Mouse (Mus musculus) cerebellum, adult 2 months (tissue): ENCODE data around the gene Gm13287. TPM values are rescaled to one million over a fixed set of nuclear protein-coding genes. Genes with fewer than 3 reads are reported as not detected.
"Not testable (repeated sequence)": the region's sequence is repeated elsewhere in the genome, so short reads cannot be mapped to it uniquely, and the experiment has no call there.

Experiments used
- DNase-seq, 2 experiments: peaks; one replicate each; pipeline ENCODE4 v3.0.0; 2021
- H3K27ac ChIP-seq: fragments of 200-500 bp; 2 replicates; pipeline ENCODE4 v1.5.1; 2012; ENCODE audit warnings: low read length, control low read depth, inconsistent platforms; ENCODE audit not compliant: insufficient read depth
- H3K27me3 ChIP-seq: fragments of 200-500 bp; 2 replicates; pipeline ENCODE4 v1.6.1; 2012; ENCODE audit warnings: inconsistent platforms, mild to moderate bottlenecking, low read length, moderate library complexity; ENCODE audit not compliant: control insufficient read depth, insufficient read depth
- H3K4me1 ChIP-seq: fragments of 200-500 bp; 2 replicates; pipeline ENCODE4 v1.6.1; 2011; ENCODE audit warnings: low read length; ENCODE audit not compliant: control insufficient read depth, insufficient read depth
- H3K4me3 ChIP-seq: fragments of 200-500 bp; replicated peaks from 2 replicates; pipeline ENCODE3; 2011; ENCODE audit warnings: mild to moderate bottlenecking, low read depth, low read length, control low read depth; ENCODE audit not compliant: insufficient read depth
- CTCF ChIP-seq: fragments of 200-500 bp; IDR thresholded peaks from 2 replicates; pipeline ENCODE4 v1.5.1; 2011; ENCODE audit warnings: low read depth, mild to moderate bottlenecking, control low read depth, low read length, moderate library complexity, borderline replicate concordance; ENCODE audit not compliant: insufficient read depth
- POLR2A ChIP-seq: fragments of 200-500 bp; IDR thresholded peaks from 2 replicates; pipeline ENCODE4 v1.6.1; 2011; ENCODE audit warnings: low read length, control low read depth, borderline replicate concordance; ENCODE audit not compliant: insufficient read depth
- WGBS: fragments of 180-500 bp; shearing (Covaris S2); methylation state at CpG from one replicate; pipeline ENCODE4 v1.1.7; 2018; 5-methylcytosine and 5-hydroxymethylcytosine counted together
- polyA plus RNA-seq: library from polyadenylated mRNA; depleted of rRNA; stranded (reverse); fragments of >200 nt; gene quantifications from 2 replicates; pipeline ENCODE4 v1.2.3, GENCODE M21; 2012; rRNA removed

The Gm13287 gene
- polyA plus RNA-seq, 1 experiment, result not detected

- Histone ChIP-seq H3K4me1 (no peaks in the 10 kb centered on the region), H3K4me3 (no peak overlapping the region), H3K27me3 (no peaks in the 10 kb centered on the region), H3K27ac (no peak overlapping the region)
- peak; percentile 25; the same call in 1 of the 2 replicates for TF ChIP-seq CTCF
- TF ChIP-seq POLR2A, result no peak
- 17% methylated on average over 4 of the region's 4 CpGs for WGBS
- DNase-seq, result no peak
Observed at GRCm38 (mm10) chr4:88830523-88830922, 27.5 kb downstream of the Gm13287 start.

GRCm38 (mm10) chr4:88835225-88835624 is 32.2 kb downstream of the Gm13287 start, which contains the start of gene Ifna5:
Ifna5 (plus strand) TSS chr4:88835525.
- H3K27ac ChIP-seq, DNase-seq, H3K4me3 ChIP-seq, H3K4me1 ChIP-seq, H3K27me3 ChIP-seq: not testable (repeated sequence)
- WGBS, result 96% methylated on average over 1 of the region's 1 CpGs

GRCm38 (mm10) chr4:88838828-88839227 is 35.8 kb downstream of the Gm13287 start:
- no peak overlapping the region for H3K4me3 ChIP-seq
- H3K4me1 ChIP-seq, result no peaks in the 10 kb centered on the region
- TF ChIP-seq CTCF, result no peak
- TF ChIP-seq POLR2A, result no peak
- no peaks in the 10 kb centered on the region for H3K27me3 ChIP-seq
- WGBS, result 27% methylated on average over 3 of the region's 3 CpGs
- no peak for DNase-seq
- H3K27ac ChIP-seq, result no peak overlapping the region

GRCm38 (mm10) chr4:88840058-88840457 is 37.0 kb downstream of the Gm13287 start:
- TF ChIP-seq CTCF (no peak), POLR2A (no peak)
- no peak overlapping the region for H3K27ac ChIP-seq
- DNase-seq, result no peak
- WGBS, result 48% methylated on average over 3 of the region's 3 CpGs
- no peaks in the 10 kb centered on the region for H3K27me3 ChIP-seq
- no peaks in the 10 kb centered on the region for H3K4me1 ChIP-seq
- H3K4me3 ChIP-seq, result no peak overlapping the region

- Histone ChIP-seq H3K27ac (no peak within 1 kb of the TSS), H3K4me1 (no peaks in the 10 kb centered on the region), H3K27me3 (no peaks in the 10 kb centered on the region), H3K4me3 (no peak within 1 kb of the TSS)
- DNase-seq, result no peak
- WGBS, result 37% methylated on average over 2 of the region's 2 CpGs
- no peak for TF ChIP-seq POLR2A
- no peak for TF ChIP-seq CTCF
Observed at GRCm38 (mm10) chr4:88841438-88841911, 38.4 kb downstream of the Gm13287 start, which contains the start of gene Ifna4. Ifna4 (plus strand) TSS chr4:88841861.

- no peaks in the 10 kb centered on the region for H3K4me1 ChIP-seq
- WGBS, result 47% methylated on average over 2 of the region's 2 CpGs
- no peak overlapping the region for H3K27ac ChIP-seq
- H3K27me3 ChIP-seq, result no peaks in the 10 kb centered on the region
- H3K4me3 ChIP-seq, result no peak overlapping the region
- no peak for DNase-seq
- TF ChIP-seq CTCF (no peak), POLR2A (no peak)
Observed at GRCm38 (mm10) chr4:88845334-88845733, 42.3 kb downstream of the Gm13287 start.

- H3K27me3 ChIP-seq, result no peaks in the 10 kb centered on the region
- no peak within 1 kb of the TSS for H3K4me3 ChIP-seq
- TF ChIP-seq CTCF, result no peak
- no peak for TF ChIP-seq POLR2A
- H3K27ac ChIP-seq, result no peak within 1 kb of the TSS
- WGBS, result 91% methylated on average over 1 of the region's 1 CpGs
- no peaks in the 10 kb centered on the region for H3K4me1 ChIP-seq
- DNase-seq, result no peak
Observed at GRCm38 (mm10) chr4:88849698-88850097, 46.6 kb downstream of the Gm13287 start, which contains the start of gene Ifna1. Ifna1 (plus strand) TSS chr4:88850087.

- Histone ChIP-seq H3K27ac (no peak overlapping the region), H3K27me3 (no peaks in the 10 kb centered on the region), H3K4me3 (no peak overlapping the region), H3K4me1 (no peaks in the 10 kb centered on the region)
- 40% methylated on average over 4 of the region's 4 CpGs for WGBS
- TF ChIP-seq CTCF (no peak), POLR2A (no peak)
- no peak for DNase-seq
Observed at GRCm38 (mm10) chr4:88851026-88851763, 48.1 kb downstream of the Gm13287 start.

Other genes starting within 250 kb of the Gm13287 start
- not detected in 2 replicates for gene Ifna15, start 245.0 kb upstream of the Gm13287 start, polyA plus RNA-seq
- gene Ifna14, start 231.5 kb upstream of the Gm13287 start, polyA plus RNA-seq, result not detected in 2 replicates
- gene Ifna9, start 210.9 kb upstream of the Gm13287 start, polyA plus RNA-seq, result not detected in 2 replicates
- gene Ifna12, start 199.9 kb upstream of the Gm13287 start, polyA plus RNA-seq, result not detected in 2 replicates
- gene C87499, start 168.8 kb upstream of the Gm13287 start, polyA plus RNA-seq, result not detected in 2 replicates
- gene Ifna13, start 158.8 kb upstream of the Gm13287 start, polyA plus RNA-seq, result not detected in 2 replicates
- not detected in 2 replicates for gene Ifna16, start 126.3 kb upstream of the Gm13287 start, polyA plus RNA-seq
- not detected in 2 replicates for gene Ifna2, start 119.3 kb upstream of the Gm13287 start, polyA plus RNA-seq
- not detected in 2 replicates for gene Ifnab, start 111.9 kb upstream of the Gm13287 start, polyA plus RNA-seq
- gene Gm26566, start 81.4 kb upstream of the Gm13287 start, polyA plus RNA-seq, result 0.59 and 1.2 TPM in 2 replicates
- gene Klhl9, start 80.8 kb upstream of the Gm13287 start, polyA plus RNA-seq, result 43.6 and 44.7 TPM in 2 replicates
- gene Gm13271, start 48.4 kb upstream of the Gm13287 start, polyA plus RNA-seq, result not detected in 2 replicates
- gene Gm13283, start 43.1 kb upstream of the Gm13287 start, polyA plus RNA-seq, result not detected in 2 replicates
- gene Gm13290, start 29.4 kb upstream of the Gm13287 start, polyA plus RNA-seq, result not detected in 2 replicates
- not detected in 2 replicates for gene Gm13289, start 26.3 kb upstream of the Gm13287 start, polyA plus RNA-seq
- not detected in 2 replicates for gene Gm13272, start 23.4 kb upstream of the Gm13287 start, polyA plus RNA-seq
- not detected in 2 replicates for gene Ifnz, start 21.1 kb upstream of the Gm13287 start, polyA plus RNA-seq
- gene Gm13276, start 17.5 kb upstream of the Gm13287 start, polyA plus RNA-seq, result not detected in 2 replicates
- not detected in 2 replicates for gene Gm13277, start 14.6 kb upstream of the Gm13287 start, polyA plus RNA-seq
- gene Gm13278, start 11.7 kb upstream of the Gm13287 start, polyA plus RNA-seq, result not detected in 2 replicates
- not detected in 2 replicates for gene Gm13275, start 8.8 kb upstream of the Gm13287 start, polyA plus RNA-seq
- gene Gm13279, start 5.9 kb upstream of the Gm13287 start, polyA plus RNA-seq, result not detected in 2 replicates
- not detected in 2 replicates for gene Gm13285, start 3.6 kb upstream of the Gm13287 start, polyA plus RNA-seq
- gene Gm13288, start 2.3 kb downstream of the Gm13287 start, polyA plus RNA-seq, result not detected in 2 replicates
- not detected in 2 replicates for gene Ifna7, start 13.0 kb downstream of the Gm13287 start, polyA plus RNA-seq
- not detected in 2 replicates for gene Ifna11, start 16.7 kb downstream of the Gm13287 start, polyA plus RNA-seq
- gene Ifna6, start 24.2 kb downstream of the Gm13287 start, polyA plus RNA-seq, result not detected in 2 replicates
- not detected in 2 replicates for gene Ifna5, start 32.3 kb downstream of the Gm13287 start, polyA plus RNA-seq
- gene Ifna4, start 38.6 kb downstream of the Gm13287 start, polyA plus RNA-seq, result not detected in 2 replicates
- not detected in 2 replicates for gene Ifna1, start 46.8 kb downstream of the Gm13287 start, polyA plus RNA-seq
- gene Ifne, start 76.9 kb downstream of the Gm13287 start, polyA plus RNA-seq, result not detected in 2 replicates